Mouse (Mus musculus) lung, embryonic 15.5 days (tissue): ENCODE measurements around the gene Reep3. TPM values are rescaled to one million over a fixed set of nuclear protein-coding genes. Genes with fewer than 3 reads are reported as not detected.

ENCODE experiments used
- ATAC-seq: fragments of 200-750 bp; cut with Nextera tagmentation; 2 replicates; pipeline ENCODE4 v1.8.0; 2017; ENCODE audit warnings: moderate number of reproducible peaks, borderline replicate concordance; ENCODE audit not compliant: low FRiP score, low TSS enrichment; ENCODE audit errors: extremely low read depth
- H3K27ac ChIP-seq: fragments of 300-500 bp; sonication (generic); 2 replicates; pipeline ENCODE4 v1.5.1; 2015; ENCODE audit warnings: moderate library complexity, mild to moderate bottlenecking, inconsistent platforms
- H3K27me3 ChIP-seq: fragments of 300-500 bp; sonication (generic); 2 replicates; pipeline ENCODE4 v1.6.1; 2015; ENCODE audit warnings: inconsistent platforms
- H3K36me3 ChIP-seq: fragments of 300-500 bp; sonication (generic); 2 replicates; pipeline ENCODE4 v1.6.1; 2015; ENCODE audit warnings: inconsistent platforms
- H3K4me1 ChIP-seq: fragments of 300-500 bp; sonication (generic); 2 replicates; pipeline ENCODE4 v1.6.1; 2015; ENCODE audit warnings: inconsistent platforms
- H3K4me2 ChIP-seq: fragments of 300-500 bp; sonication (generic); 2 replicates; pipeline ENCODE4 v1.6.1; 2015; ENCODE audit warnings: inconsistent platforms, mild to moderate bottlenecking, moderate library complexity
- H3K4me3 ChIP-seq: fragments of 300-500 bp; sonication (generic); 2 replicates; pipeline ENCODE4 v1.5.1; 2015; ENCODE audit warnings: mild to moderate bottlenecking, inconsistent platforms
- H3K9ac ChIP-seq: fragments of 300-500 bp; sonication (generic); 2 replicates; pipeline ENCODE4 v1.6.1; 2015; ENCODE audit warnings: inconsistent platforms
- H3K9me3 ChIP-seq: fragments of 300-500 bp; sonication (generic); 2 replicates; pipeline ENCODE4 v1.6.1; 2016; ENCODE audit warnings: inconsistent platforms
- WGBS: fragments of 180-500 bp; shearing (Covaris S2); methylation state at CpG from one replicate; pipeline ENCODE4 v1.1.7; 2015; 5-methylcytosine and 5-hydroxymethylcytosine counted together
- polyA plus RNA-seq: library from polyadenylated mRNA; unstranded; fragments of >200 nt; fragmentation: Nextera tagmentation; extraction: Ambion mirVana; gene quantifications from 2 replicates; pipeline ENCODE4 v1.2.1, GENCODE M21; 2015

Gene Reep3
- polyA plus RNA-seq, 1 experiment from 2014 or later: 39.3 TPM

- Histone ChIP-seq H3K4me1 (peaks cover 35% of the 10 kb centered on the region), H3K36me3 (no peaks in the 10 kb centered on the region), H3K27me3 (no peaks in the 10 kb centered on the region), H3K4me2 (no peak overlapping the region), H3K4me3 (no peak overlapping the region), H3K27ac (no peak overlapping the region), H3K9ac (no peak overlapping the region), H3K9me3 (no peaks in the 10 kb centered on the region)
- ATAC-seq: no peak
- 81% methylated on average over 7 of the region's 7 CpGs for WGBS
Observed at GRCm38 (mm10) chr10:67094922-67095321, 1.8 kb downstream of the Reep3 start.

- Histone ChIP-seq H3K4me1 (peaks cover 9% of the 10 kb centered on the region), H3K36me3 (no peaks in the 10 kb centered on the region), H3K9me3 (no peaks in the 10 kb centered on the region), H3K27ac (no peak overlapping the region), H3K4me2 (no peak overlapping the region), H3K9ac (no peak overlapping the region), H3K4me3 (no peak overlapping the region), H3K27me3 (no peaks in the 10 kb centered on the region)
- ATAC-seq: no peak
- WGBS: 84% methylated on average over 4 of the region's 4 CpGs
Observed at GRCm38 (mm10) chr10:67090611-67091010, 6.1 kb downstream of the Reep3 start.

DNA sequence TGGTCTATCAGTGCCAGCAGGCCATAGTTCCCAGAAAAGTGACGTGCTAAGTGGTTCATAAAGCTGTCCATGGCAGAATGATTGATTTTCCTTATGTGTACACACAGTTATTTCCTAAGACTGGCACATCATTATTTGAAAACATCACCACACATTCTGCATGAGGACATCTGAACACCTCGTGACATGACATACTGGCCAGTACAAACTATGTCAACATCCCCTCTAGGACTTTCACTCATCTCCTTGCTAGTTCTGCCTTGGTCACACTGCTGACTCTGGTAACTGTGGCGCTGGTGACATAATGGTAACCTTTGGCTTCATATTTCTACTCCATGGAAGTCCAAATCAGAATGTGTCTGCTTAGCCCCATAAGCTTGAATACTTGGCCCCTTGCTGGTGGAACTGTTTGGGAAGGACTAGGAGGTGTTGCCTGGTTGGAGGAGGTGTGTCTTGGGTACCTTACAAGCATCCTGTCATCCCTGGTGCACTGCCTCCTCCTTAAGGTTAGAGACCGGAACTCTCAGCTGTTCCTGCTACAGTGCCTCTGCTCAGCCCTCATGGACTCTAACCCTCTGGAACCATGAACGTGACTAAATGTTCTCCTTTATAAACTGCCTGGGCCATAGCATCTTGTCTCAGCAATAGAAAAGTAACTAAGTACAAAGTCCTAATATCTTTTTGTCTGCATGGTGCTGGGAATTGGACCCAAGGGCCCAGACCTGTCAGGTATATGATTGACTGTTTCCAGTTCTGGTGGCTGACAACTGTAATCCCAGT is 9.1 kb downstream of the Reep3 start:
- no peaks in the 10 kb centered on the region for H3K4me1 ChIP-seq
- 83% methylated on average over 5 of the region's 5 CpGs for WGBS
- H3K9me3 ChIP-seq: no peaks in the 10 kb centered on the region
- H3K27me3 ChIP-seq: no peaks in the 10 kb centered on the region
- no peak overlapping the region for H3K9ac ChIP-seq
- H3K36me3 ChIP-seq: no peaks in the 10 kb centered on the region
- no peak overlapping the region for H3K4me2 ChIP-seq
- H3K27ac ChIP-seq: no peak overlapping the region
- no peak for ATAC-seq
- H3K4me3 ChIP-seq: no peak overlapping the region

GRCm38 (mm10) chr10:67085916-67086315 is 10.8 kb downstream of the Reep3 start:
- 78% methylated on average over 7 of the region's 7 CpGs for WGBS
- H3K36me3 ChIP-seq: no peaks in the 10 kb centered on the region

GRCm38 (mm10) chr10:67085124-67085523 is 11.6 kb downstream of the Reep3 start:
- H3K9ac ChIP-seq: no peak overlapping the region
- H3K4me2 ChIP-seq: no peak overlapping the region
- H3K36me3 ChIP-seq: no peaks in the 10 kb centered on the region
- no peaks in the 10 kb centered on the region for H3K27me3 ChIP-seq
- no peak for ATAC-seq
- 91% methylated on average over 10 of the region's 10 CpGs for WGBS
- no peak overlapping the region for H3K4me3 ChIP-seq
- H3K27ac ChIP-seq: no peak overlapping the region
- H3K9me3 ChIP-seq: no peaks in the 10 kb centered on the region
- H3K4me1 ChIP-seq: peaks cover 3% of the 10 kb centered on the region; the same call in 1 of the 2 replicates

More at GRCm38 (mm10) chr10:67085916-67086315, 10.8 kb downstream of the Reep3 start:
- Histone ChIP-seq H3K9ac (no peak overlapping the region), H3K4me1 (peaks cover 3% of the 10 kb centered on the region; the same call in 1 of the 2 replicates), H3K27ac (no peak overlapping the region), H3K4me3 (no peak overlapping the region), H3K9me3 (no peaks in the 10 kb centered on the region), H3K27me3 (no peaks in the 10 kb centered on the region), H3K4me2 (no peak overlapping the region)
- no peak for ATAC-seq

- Histone ChIP-seq H3K4me1 (peaks cover 3% of the 10 kb centered on the region; the same call in 1 of the 2 replicates), H3K9ac (no peak overlapping the region), H3K4me2 (no peak overlapping the region), H3K4me3 (no peak overlapping the region), H3K9me3 (no peaks in the 10 kb centered on the region), H3K27me3 (no peaks in the 10 kb centered on the region), H3K27ac (no peak overlapping the region), H3K36me3 (no peaks in the 10 kb centered on the region)
- WGBS: 80% methylated on average over 10 of the region's 10 CpGs
- no peak for ATAC-seq
Observed at GRCm38 (mm10) chr10:67083446-67084166, 13.1 kb downstream of the Reep3 start.

GRCm38 (mm10) chr10:67082531-67082930 is 14.2 kb downstream of the Reep3 start:
- H3K9me3 ChIP-seq: no peaks in the 10 kb centered on the region
- H3K9ac ChIP-seq: no peak overlapping the region
- WGBS: 88% methylated on average over 4 of the region's 4 CpGs

DNA sequence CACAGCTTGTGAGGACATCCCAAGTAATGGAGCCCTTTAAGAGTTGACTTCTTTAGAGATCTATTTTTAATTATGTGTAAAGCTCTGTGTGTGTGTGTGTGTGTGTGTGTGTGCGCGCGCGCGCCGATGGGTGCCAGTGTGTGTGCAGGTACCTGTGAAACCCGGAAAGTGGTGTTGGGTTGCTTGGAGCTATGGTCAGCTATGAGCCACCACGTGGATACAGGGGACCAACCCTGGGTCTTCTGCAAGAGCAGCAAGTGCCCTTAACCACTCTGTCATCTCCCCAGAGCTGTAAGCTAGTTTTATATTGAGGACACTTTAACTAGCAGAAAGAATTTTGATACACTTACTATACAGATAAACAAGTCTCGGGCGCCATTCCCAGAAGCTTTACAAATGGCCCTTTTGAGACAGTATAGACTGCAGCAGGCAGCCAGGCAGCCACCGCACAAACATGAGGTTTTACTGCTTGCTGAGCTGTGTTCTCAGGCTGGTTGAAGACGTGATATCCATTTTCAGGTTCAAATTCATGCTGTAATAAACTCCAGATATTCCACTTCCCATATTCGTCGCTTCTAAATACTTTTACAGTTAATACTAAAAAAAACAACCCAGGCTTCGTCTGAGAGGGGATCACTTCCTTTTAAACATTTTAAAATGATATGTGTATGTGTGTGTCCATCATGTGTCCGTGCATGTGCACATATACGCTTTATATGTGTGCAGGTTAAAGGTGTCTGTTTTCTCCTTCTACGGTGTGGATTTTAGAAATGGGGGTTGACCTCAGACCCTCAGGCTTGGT is 15.3 kb downstream of the Reep3 start:
- Histone ChIP-seq H3K4me1 (peaks cover 3% of the 10 kb centered on the region; the same call in 1 of the 2 replicates), H3K9me3 (no peaks in the 10 kb centered on the region), H3K27me3 (no peaks in the 10 kb centered on the region), H3K4me2 (no peak overlapping the region), H3K36me3 (no peaks in the 10 kb centered on the region), H3K4me3 (no peak overlapping the region), H3K27ac (no peak overlapping the region), H3K9ac (no peak overlapping the region)
- ATAC-seq: no peak
- WGBS: 68% methylated on average over 18 of the region's 18 CpGs

More at GRCm38 (mm10) chr10:67082531-67082930, 14.2 kb downstream of the Reep3 start:
- Histone ChIP-seq H3K27me3 (no peaks in the 10 kb centered on the region), H3K36me3 (no peaks in the 10 kb centered on the region), H3K4me3 (no peak overlapping the region), H3K4me2 (no peak overlapping the region), H3K4me1 (peaks cover 3% of the 10 kb centered on the region; the same call in 1 of the 2 replicates), H3K27ac (no peak overlapping the region)
- no peak for ATAC-seq

DNA sequence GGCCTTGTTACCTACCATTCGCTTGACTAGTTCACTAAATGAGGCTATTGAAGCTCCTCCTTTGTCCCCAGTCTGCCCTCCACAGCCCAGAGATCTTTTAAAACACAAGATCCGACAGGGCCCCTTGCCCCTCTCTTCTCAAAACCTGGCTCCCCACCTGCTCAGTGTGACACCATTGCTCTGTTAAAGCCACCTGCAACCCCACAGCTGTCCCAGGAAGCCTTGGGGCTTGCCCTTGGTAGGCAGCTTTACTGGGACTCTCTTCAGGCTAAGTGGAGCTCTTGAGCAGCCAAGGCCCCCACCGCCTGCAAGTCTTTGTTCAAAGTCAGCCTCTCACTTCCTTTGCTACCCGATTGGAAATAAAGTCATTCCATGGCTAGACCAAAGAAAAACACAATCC is 17.7 kb downstream of the Reep3 start:
- Histone ChIP-seq H3K9ac (no peak overlapping the region), H3K36me3 (no peaks in the 10 kb centered on the region), H3K4me3 (no peak overlapping the region), H3K27ac (no peak overlapping the region), H3K4me1 (peaks cover 3% of the 10 kb centered on the region; the same call in 1 of the 2 replicates), H3K27me3 (no peaks in the 10 kb centered on the region), H3K4me2 (no peak overlapping the region), H3K9me3 (no peaks in the 10 kb centered on the region)
- ATAC-seq: no peak
- 53% methylated on average over 4 of the region's 4 CpGs for WGBS

DNA sequence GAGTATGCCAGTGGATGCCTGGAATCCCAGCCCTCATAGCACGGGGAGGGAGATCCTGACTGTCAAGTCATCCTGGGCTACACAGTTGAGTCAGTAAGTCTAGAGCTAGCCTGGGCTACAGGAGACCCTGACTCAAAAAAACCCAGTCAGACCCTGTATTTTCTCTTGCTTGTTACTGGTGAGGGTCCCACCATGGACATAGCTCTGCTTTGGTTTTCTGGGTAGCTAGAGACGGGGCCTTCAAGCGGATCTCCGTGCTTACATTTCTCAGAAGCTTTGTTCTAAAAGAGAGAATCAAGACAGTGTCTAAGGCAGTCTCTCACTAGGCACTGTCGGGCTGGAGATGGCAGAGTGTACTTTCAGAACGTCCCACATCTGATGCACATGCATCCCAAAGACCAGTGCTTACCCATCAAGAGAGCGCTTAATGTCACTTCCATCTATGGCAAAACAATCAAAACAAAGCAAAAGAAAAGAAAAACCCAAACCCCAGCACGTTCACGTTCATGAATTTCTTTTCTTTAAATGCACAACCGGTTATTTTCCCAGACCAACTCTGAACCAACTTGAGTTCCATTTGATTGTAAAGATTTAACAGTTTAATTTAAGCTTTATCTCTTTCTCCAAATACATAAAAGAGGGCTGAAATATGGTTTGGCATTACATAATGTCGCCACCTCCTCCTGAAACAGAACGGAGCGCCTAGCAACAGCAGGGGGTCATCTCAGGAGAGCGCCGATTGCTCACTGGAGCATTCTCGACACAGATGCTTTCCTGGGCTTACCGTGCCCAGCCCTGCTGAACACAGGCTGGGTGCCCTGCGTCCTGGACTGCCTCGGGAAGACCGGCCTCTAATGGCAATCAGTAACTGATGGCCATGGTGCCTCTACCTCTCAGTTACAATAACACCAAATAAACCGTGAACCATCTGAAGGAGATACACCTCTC is 20.5 kb downstream of the Reep3 start:
- no peak overlapping the region for H3K27ac ChIP-seq
- 63% methylated on average over 21 of the region's 21 CpGs for WGBS
- H3K27me3 ChIP-seq: no peaks in the 10 kb centered on the region
- H3K36me3 ChIP-seq: no peaks in the 10 kb centered on the region
- H3K4me2 ChIP-seq: no peak overlapping the region
- H3K4me1 ChIP-seq: peaks cover 2% of the 10 kb centered on the region; the same call in 1 of the 2 replicates
- H3K9ac ChIP-seq: no peak overlapping the region
- H3K4me3 ChIP-seq: no peak overlapping the region
- ATAC-seq: no peak
- no peaks in the 10 kb centered on the region for H3K9me3 ChIP-seq

DNA sequence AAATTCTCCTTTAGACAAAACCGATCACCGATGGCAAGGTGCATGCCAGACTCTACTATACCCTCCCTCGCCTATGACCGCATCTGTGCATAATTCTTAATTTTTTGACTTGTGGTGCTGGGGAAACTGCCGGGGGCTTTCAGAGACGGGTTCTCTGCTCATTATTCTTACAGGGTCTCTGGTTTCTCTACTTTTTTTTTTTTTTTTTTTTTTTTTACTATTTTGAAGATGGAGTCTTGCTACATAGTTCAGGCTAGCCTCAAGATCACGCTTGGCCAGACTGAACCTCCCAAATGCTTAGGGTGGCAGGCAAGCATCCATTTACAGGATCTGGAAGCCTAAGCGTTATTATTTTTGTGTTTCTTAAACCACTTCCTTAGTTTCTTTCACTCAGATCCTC is 23.2 kb downstream of the Reep3 start:
- no peak overlapping the region for H3K4me3 ChIP-seq
- no peaks in the 10 kb centered on the region for H3K9me3 ChIP-seq
- H3K27me3 ChIP-seq: no peaks in the 10 kb centered on the region
- no peak overlapping the region for H3K9ac ChIP-seq
- ATAC-seq: no peak
- no peaks in the 10 kb centered on the region for H3K36me3 ChIP-seq
- H3K4me1 ChIP-seq: no peaks in the 10 kb centered on the region
- H3K4me2 ChIP-seq: no peak overlapping the region
- WGBS: 93% methylated on average over 8 of the region's 8 CpGs
- no peak overlapping the region for H3K27ac ChIP-seq
